Mouse (Mus musculus): Measurements from ENCODE around the gene Zfp94. TPM values are rescaled to one million over a fixed set of nuclear protein-coding genes. Genes with fewer than 3 reads are reported as not detected.

Zfp94 gene
- total and polyA plus RNA-seq, 3 experiments, result 5.9 to 6.9 TPM; not detected in 1

- Histone ChIP-seq H3K79me2 (ENCODE audit: control insufficient read depth, insufficient read depth, low read length, poor library complexity) (no peaks in the 10 kb centered on the region), H3K27ac (ENCODE audit: control insufficient read depth, low read depth, low read length) (no peak overlapping the region), H3K4me3 (ENCODE audit: control insufficient read depth in 1 of 2, insufficient read depth in 1 of 2, low read depth in 2 of 2, low read length in 2 of 2) (no peak overlapping the region), H3K4me1 (ENCODE audit: control insufficient read depth in 1 of 2, insufficient read depth in 2 of 2, low read length in 2 of 2) (no peaks in the 10 kb centered on the region), H3K36me3 (ENCODE audit: control insufficient read depth in 1 of 2, insufficient read depth in 2 of 2, low read length in 2 of 2) (no peaks in the 10 kb centered on the region; a peak in 1 of 4 replicates), H3K9ac (ENCODE audit: control insufficient read depth, low read depth, low read length, poor library complexity, severe bottlenecking) (no peak overlapping the region), H3K9me3 (replicated peaks; ENCODE audit: insufficient read depth, low read length) (no peaks in the 10 kb centered on the region), H3K27me3 (ENCODE audit: control insufficient read depth in 1 of 2, insufficient read depth in 2 of 2, low read length in 2 of 2) (no peaks in the 10 kb centered on the region)
- no peak for DNase-seq (ENCODE audit: low read depth, low spot score)
- no peak for TF ChIP-seq MYB (IDR thresholded peaks at IDR 0.05; ENCODE audit: low read depth, low read length)
- no peak for TF ChIP-seq CHD1 (IDR thresholded peaks at IDR 0.05; ENCODE audit: low read depth, low read length)
- TF ChIP-seq USF1 (IDR thresholded peaks at IDR 0.05; ENCODE audit: low read depth, low read length), result no peak
- no peak for TF ChIP-seq CTCF (IDR thresholded peaks at IDR 0.05 in 2 of 3, conservative IDR thresholded peaks at IDR 0.05 in 1 of 3; ENCODE audit: control insufficient read depth in 1 of 3, insufficient read depth in 1 of 3, low read depth in 2 of 3, low read length in 3 of 3, poor library complexity in 1 of 3, severe bottlenecking in 1 of 3)
- no peak for TF ChIP-seq ETS1 (IDR thresholded peaks at IDR 0.05; ENCODE audit: low read depth, low read length)
- TF ChIP-seq NELFE (IDR thresholded peaks at IDR 0.05; ENCODE audit: low read depth, low read length), result no peak
- TF ChIP-seq CHD2 (IDR thresholded peaks at IDR 0.05; ENCODE audit: low read length), result no peak
- no peak for TF ChIP-seq SIN3A (IDR thresholded peaks at IDR 0.05; ENCODE audit: low read length)
- no peak for TF ChIP-seq GABPA (IDR thresholded peaks at IDR 0.05; ENCODE audit: low read depth, low read length)
- TF ChIP-seq HCFC1 (IDR thresholded peaks at IDR 0.05; ENCODE audit: low read depth, low read length), result no peak
- TF ChIP-seq GATA1 (IDR thresholded peaks at IDR 0.05; ENCODE audit: low read depth, low read length), result no peak
- no peak for TF ChIP-seq MAX (IDR thresholded peaks at IDR 0.05; ENCODE audit: low read length)
- TF ChIP-seq JUND (IDR thresholded peaks at IDR 0.05; ENCODE audit: low read depth, low read length), result no peak
- TF ChIP-seq USF2 (IDR thresholded peaks at IDR 0.05; ENCODE audit: borderline replicate concordance in 1 of 2, insufficient read depth in 1 of 2, low read depth in 1 of 2, low read length in 2 of 2), result no peak
Observed at GRCm38 (mm10) chr7:24293061-24293851, 23.2 kb downstream of the Zfp94 start.

- Histone ChIP-seq H3K27ac (ENCODE audit: control insufficient read depth, low read depth, low read length) (no peak overlapping the region), H3K79me2 (ENCODE audit: control insufficient read depth, insufficient read depth, low read length, poor library complexity) (no peaks in the 10 kb centered on the region), H3K4me1 (ENCODE audit: control insufficient read depth in 1 of 2, insufficient read depth in 2 of 2, low read length in 2 of 2) (no peaks in the 10 kb centered on the region), H3K27me3 (ENCODE audit: control insufficient read depth in 1 of 2, insufficient read depth in 2 of 2, low read length in 2 of 2) (no peaks in the 10 kb centered on the region), H3K9ac (ENCODE audit: control insufficient read depth, low read depth, low read length, poor library complexity, severe bottlenecking) (no peak overlapping the region), H3K36me3 (ENCODE audit: control insufficient read depth in 1 of 2, insufficient read depth in 2 of 2, low read length in 2 of 2) (no peaks in the 10 kb centered on the region; a peak in 1 of 4 replicates), H3K4me3 (ENCODE audit: control insufficient read depth in 1 of 2, insufficient read depth in 1 of 2, low read depth in 2 of 2, low read length in 2 of 2) (no peak overlapping the region), H3K9me3 (replicated peaks; ENCODE audit: insufficient read depth, low read length) (no peaks in the 10 kb centered on the region)
- TF ChIP-seq BHLHE40 (IDR thresholded peaks at IDR 0.05; ENCODE audit: borderline replicate concordance, low read depth, low read length), result no peak
- TF ChIP-seq ZC3H11A (IDR thresholded peaks at IDR 0.05; ENCODE audit: low read depth, low read length), result no peak
- TF ChIP-seq TAL1 (IDR thresholded peaks at IDR 0.05; ENCODE audit: low read length), result no peak
- TF ChIP-seq POLR2AphosphoS2 (IDR thresholded peaks at IDR 0.05; ENCODE audit: low read length), result no peak
- no peak for TF ChIP-seq MAZ (IDR thresholded peaks at IDR 0.05; ENCODE audit: low read depth, low read length)
- TF ChIP-seq MAFK (IDR thresholded peaks at IDR 0.05; ENCODE audit: borderline replicate concordance, low read depth, low read length), result no peak
- no peak for TF ChIP-seq ELF1 (IDR thresholded peaks at IDR 0.05; ENCODE audit: low read depth, low read length)
- no peak for TF ChIP-seq JUND (IDR thresholded peaks at IDR 0.05; ENCODE audit: low read depth, low read length)
- no peak for TF ChIP-seq RCOR1 (IDR thresholded peaks at IDR 0.05; ENCODE audit: low read depth, low read length)
- TF ChIP-seq GATA1 (IDR thresholded peaks at IDR 0.05; ENCODE audit: low read depth, low read length), result no peak
- TF ChIP-seq POLR2A (IDR thresholded peaks at IDR 0.05; ENCODE audit: control insufficient read depth in 1 of 2, insufficient read depth in 1 of 2, low read depth in 1 of 2, low read length in 2 of 2, poor library complexity in 1 of 2), result no peak
- no peak for TF ChIP-seq GABPA (IDR thresholded peaks at IDR 0.05; ENCODE audit: low read depth, low read length)
- TF ChIP-seq NRF1 (IDR thresholded peaks at IDR 0.05; ENCODE audit: insufficient read depth, low read depth, low read length, poor library complexity, severe bottlenecking), result no peak
- TF ChIP-seq MEF2A (IDR thresholded peaks at IDR 0.05; ENCODE audit: extremely low read depth, insufficient replicate concordance, low read depth, low read length, poor library complexity, severe bottlenecking), result no peak
- TF ChIP-seq USF1 (IDR thresholded peaks at IDR 0.05; ENCODE audit: low read depth, low read length), result no peak
- no peak for TF ChIP-seq ZKSCAN1 (IDR thresholded peaks at IDR 0.05; ENCODE audit: low read depth, low read length)
- no peak for TF ChIP-seq CHD2 (IDR thresholded peaks at IDR 0.05; ENCODE audit: low read length)
- TF ChIP-seq MXI1 (IDR thresholded peaks at IDR 0.05; ENCODE audit: low read depth, low read length), result no peak
- TF ChIP-seq NELFE (IDR thresholded peaks at IDR 0.05; ENCODE audit: low read depth, low read length), result no peak
- DNase-seq (ENCODE audit: low read depth, low spot score), result no peak
Observed at GRCm38 (mm10) chr7:24291387-24292090, 24.9 kb downstream of the Zfp94 start.

All from MEL (cell line).